Mouse (Mus musculus): ENCODE data around the gene Gpr62.

DNA sequence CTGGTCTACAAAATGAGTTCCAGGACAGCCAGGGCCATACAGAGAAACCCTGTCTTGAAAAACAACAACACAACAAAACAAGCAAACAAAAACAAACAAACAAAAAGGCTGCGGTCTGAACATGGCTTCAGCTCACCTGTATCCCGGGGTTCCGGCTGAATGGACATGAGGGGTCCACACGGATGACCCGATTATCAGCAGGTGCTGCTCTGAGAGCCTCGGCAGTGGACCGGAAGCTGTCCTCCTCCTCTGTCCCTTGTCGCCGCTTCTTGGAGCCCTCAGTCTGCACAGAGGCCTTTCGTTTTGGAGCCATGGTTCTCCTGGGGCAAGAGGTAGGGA, 9.9 kb upstream of the Gpr62 start, which contains the start of gene Rrp9:
- TF ChIP-seq TCF12 (IDR thresholded peaks at IDR 0.05; ENCODE audit: low read depth, low read length) (no peak), UBTF (IDR thresholded peaks at IDR 0.05; ENCODE audit: low read depth, low read length) (no peak), CTCF (conservative IDR thresholded peaks at IDR 0.05 in 1 of 2, IDR thresholded peaks at IDR 0.05 in 1 of 2; ENCODE audit: low read depth in 2 of 2, low read length in 2 of 2) (no peak), MXI1 (IDR thresholded peaks at IDR 0.05; ENCODE audit: low read depth, low read length) (no peak), POLR2A (IDR thresholded peaks at IDR 0.05; ENCODE audit: low read depth, low read length) (no peak), SMC3 (IDR thresholded peaks at IDR 0.05; ENCODE audit: low read depth, low read length) (no peak), GABPA (IDR thresholded peaks at IDR 0.05; ENCODE audit: insufficient replicate concordance, low read depth, low read length) (no peak), BHLHE40 (IDR thresholded peaks at IDR 0.05; ENCODE audit: low read depth, low read length) (no peak)

Measured in CH12.LX (cell line).